Mouse (Mus musculus) thymus, adult 2 months (tissue): ENCODE measurements around the gene Aco2. TPM values are rescaled to one million over a fixed set of nuclear protein-coding genes. Genes with fewer than 3 reads are reported as not detected.
A peak's percentile ranks its signal among the peaks of the same experiment; 100 is the strongest.

ENCODE experiments used
- DNase-seq: peaks from one replicate; pipeline ENCODE4 v3.0.0; 2021
- H3K27ac ChIP-seq: fragments of 200-500 bp; 2 replicates; pipeline ENCODE4 v1.5.1; 2012; ENCODE audit warnings: low read length, control low read depth; ENCODE audit not compliant: control insufficient read depth, insufficient read depth
- H3K27me3 ChIP-seq: fragments of 200-500 bp; 2 replicates; pipeline ENCODE4 v1.6.1; 2012; ENCODE audit warnings: mild to moderate bottlenecking, low read length, moderate library complexity, mixed read lengths; ENCODE audit not compliant: control insufficient read depth, insufficient read depth
- H3K36me3 ChIP-seq: fragments of 200-500 bp; 2 replicates; pipeline ENCODE4 v1.6.1; 2012; ENCODE audit warnings: mild to moderate bottlenecking, low read length, moderate library complexity; ENCODE audit not compliant: control insufficient read depth, insufficient read depth
- H3K4me1 ChIP-seq: fragments of 200-500 bp; replicated peaks from 2 replicates; pipeline ENCODE4 v1.6.1; 2012; ENCODE audit warnings: low read length; ENCODE audit not compliant: control insufficient read depth, insufficient read depth
- H3K4me3 ChIP-seq: fragments of 200-500 bp; 2 replicates; pipeline ENCODE4 v1.5.1; 2012; ENCODE audit warnings: mild to moderate bottlenecking, low read length, control low read depth, moderate library complexity; ENCODE audit not compliant: control insufficient read depth, insufficient read depth
- CTCF ChIP-seq: fragments of 200-500 bp; IDR thresholded peaks from 2 replicates; pipeline ENCODE4 v1.5.1; 2012; ENCODE audit warnings: mild to moderate bottlenecking, control low read depth, low read length, moderate library complexity, borderline replicate concordance; ENCODE audit not compliant: control insufficient read depth, poor library complexity, insufficient read depth; ENCODE audit errors: extremely low read depth
- POLR2A ChIP-seq: fragments of 200-500 bp; IDR thresholded peaks from 2 replicates; pipeline ENCODE4 v1.6.1; 2012; ENCODE audit warnings: mild to moderate bottlenecking, low read length, control low read depth, moderate library complexity; ENCODE audit not compliant: control insufficient read depth, poor library complexity, insufficient read depth; ENCODE audit errors: extremely low read depth
- WGBS: fragments of 180-500 bp; shearing (Covaris S2); methylation state at CpG from one replicate; pipeline ENCODE4 v1.1.7; 2018; 5-methylcytosine and 5-hydroxymethylcytosine counted together
- polyA plus RNA-seq: library from polyadenylated mRNA; depleted of rRNA; stranded (reverse); fragments of >200 nt; gene quantifications from 2 replicates; pipeline ENCODE4 v1.2.3, GENCODE M21; 2012

The Aco2 gene
- polyA plus RNA-seq, 1 experiment: 377 TPM

DNA sequence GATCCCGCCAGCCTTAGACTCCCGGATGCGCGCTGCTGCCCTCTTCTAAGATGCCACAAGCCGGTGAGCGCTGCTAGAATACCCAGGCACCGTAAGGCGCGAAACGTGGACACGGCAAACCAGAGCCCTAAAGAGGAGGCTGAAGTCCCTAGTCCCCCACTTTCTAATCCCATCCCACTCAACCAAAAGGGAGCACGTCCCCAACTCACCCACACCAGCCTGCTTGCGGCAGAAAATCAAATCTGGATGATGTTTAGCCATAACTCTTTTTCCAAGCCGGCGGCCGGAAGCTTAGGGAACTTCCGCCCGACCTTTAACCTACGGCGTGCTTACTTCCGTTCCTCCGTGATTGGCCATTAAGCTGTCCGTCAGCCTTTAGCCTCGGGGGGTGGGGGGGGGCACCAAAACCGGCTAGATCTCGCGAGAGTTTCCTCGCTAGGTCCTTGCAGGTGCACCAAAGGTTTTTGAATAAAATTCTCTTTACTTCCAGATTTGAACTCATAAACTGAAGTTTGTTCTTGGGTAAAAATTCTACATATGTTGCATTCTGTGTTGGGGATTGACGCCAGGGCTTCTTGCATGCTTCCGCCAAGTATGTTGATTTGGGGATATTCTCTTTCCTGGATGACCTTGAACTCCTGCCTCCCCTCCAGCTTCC lies 376 bp upstream of the Aco2 start, which contains the start of gene Phf5a:
TSS of gene Phf5a (minus strand) at position 308 of the 658 bp plus-strand sequence.
- H3K27ac ChIP-seq: peak within 1 kb of the TSS; percentile 90
- under 1% methylated on average over 30 of the region's 30 CpGs for WGBS
- TF ChIP-seq CTCF: no peak
- TF ChIP-seq POLR2A: no peak
- peak; percentile 81 for DNase-seq
- H3K4me3 ChIP-seq: peak within 1 kb of the TSS; percentile 70
- no peaks in the 10 kb centered on the region for H3K27me3 ChIP-seq
- H3K4me1 ChIP-seq: peaks cover 9% of the 10 kb centered on the region; the same call in 1 of the 2 replicates
- H3K36me3 ChIP-seq: peaks cover 36% of the 10 kb centered on the region

DNA sequence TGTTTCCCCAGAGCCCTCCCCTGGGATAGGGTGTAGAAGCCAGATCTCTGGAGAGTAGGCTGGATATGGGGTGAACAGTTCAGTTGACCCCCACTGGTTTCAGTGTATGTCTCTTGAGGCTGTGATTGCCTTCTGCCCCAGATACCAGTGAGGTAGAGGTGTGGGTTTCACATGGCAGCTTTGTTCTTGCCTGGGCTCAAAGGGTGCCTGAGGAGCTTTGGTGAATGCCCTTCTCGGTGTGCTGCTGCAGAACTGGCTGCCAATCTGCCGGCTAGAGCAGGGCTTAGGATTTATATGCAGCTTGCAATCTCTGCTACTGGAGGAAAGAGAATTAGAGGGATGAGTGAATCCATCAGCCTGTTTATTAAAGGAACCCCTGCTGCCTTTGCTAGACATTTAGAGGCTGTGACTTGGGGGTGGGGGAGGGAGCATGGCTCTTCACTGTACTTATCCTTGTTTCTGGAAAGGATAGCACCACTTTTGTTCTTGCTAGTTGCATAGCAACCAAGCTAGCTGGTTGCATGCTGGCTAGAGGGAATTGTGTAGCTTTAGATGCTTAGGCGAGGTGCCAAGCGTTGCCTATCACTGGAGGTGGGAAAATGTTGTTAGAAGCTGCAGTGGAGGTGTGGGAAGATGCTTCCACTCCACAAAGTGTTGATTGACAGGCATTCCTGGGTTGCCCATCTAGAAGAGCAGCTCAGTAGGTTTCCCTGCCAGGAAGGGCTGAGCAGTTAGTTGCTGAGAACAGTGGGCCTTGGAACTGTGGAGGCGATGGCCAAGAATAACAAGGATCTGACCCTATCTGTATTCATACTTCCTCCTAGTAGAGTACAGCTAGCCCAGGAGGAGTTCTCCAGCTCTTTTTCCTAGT lies 7.7 kb downstream of the Aco2 start:
- H3K27me3 ChIP-seq: no peaks in the 10 kb centered on the region
- H3K4me3 ChIP-seq: no peak overlapping the region
- no peak for TF ChIP-seq CTCF
- no peak for TF ChIP-seq POLR2A
- DNase-seq: no peak
- peaks cover 6% of the 10 kb centered on the region; the same call in 1 of the 2 replicates for H3K4me1 ChIP-seq
- WGBS: 86% methylated on average over 5 of the region's 5 CpGs
- H3K36me3 ChIP-seq: no peaks in the 10 kb centered on the region
- H3K27ac ChIP-seq: no peak overlapping the region

DNA sequence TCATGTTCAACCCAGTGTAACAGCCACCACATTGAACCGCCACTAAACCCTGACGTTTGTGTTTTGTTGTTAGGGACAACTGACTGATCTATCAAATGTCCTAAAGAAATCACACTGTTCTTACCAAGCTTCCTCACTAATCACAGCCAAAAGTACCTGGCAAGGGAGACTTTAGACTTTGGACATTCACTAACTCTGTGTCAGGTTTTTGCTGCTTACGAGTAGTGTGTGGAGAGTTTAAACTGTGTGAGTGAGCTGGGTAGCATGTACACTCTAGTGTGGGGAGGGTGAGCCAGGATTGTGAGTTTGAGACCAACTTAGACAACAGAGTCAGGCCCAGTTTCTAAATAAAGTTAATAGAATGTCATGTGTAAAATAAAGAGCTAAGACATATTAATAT lies 10.2 kb downstream of the Aco2 start:
- Histone ChIP-seq H3K27ac (no peak overlapping the region), H3K27me3 (no peaks in the 10 kb centered on the region), H3K36me3 (no peaks in the 10 kb centered on the region), H3K4me3 (no peak overlapping the region), H3K4me1 (peaks cover 6% of the 10 kb centered on the region; the same call in 1 of the 2 replicates)
- WGBS: 91% methylated on average over 3 of the region's 3 CpGs
- DNase-seq: no peak
- no peak for TF ChIP-seq CTCF
- TF ChIP-seq POLR2A: no peak

DNA sequence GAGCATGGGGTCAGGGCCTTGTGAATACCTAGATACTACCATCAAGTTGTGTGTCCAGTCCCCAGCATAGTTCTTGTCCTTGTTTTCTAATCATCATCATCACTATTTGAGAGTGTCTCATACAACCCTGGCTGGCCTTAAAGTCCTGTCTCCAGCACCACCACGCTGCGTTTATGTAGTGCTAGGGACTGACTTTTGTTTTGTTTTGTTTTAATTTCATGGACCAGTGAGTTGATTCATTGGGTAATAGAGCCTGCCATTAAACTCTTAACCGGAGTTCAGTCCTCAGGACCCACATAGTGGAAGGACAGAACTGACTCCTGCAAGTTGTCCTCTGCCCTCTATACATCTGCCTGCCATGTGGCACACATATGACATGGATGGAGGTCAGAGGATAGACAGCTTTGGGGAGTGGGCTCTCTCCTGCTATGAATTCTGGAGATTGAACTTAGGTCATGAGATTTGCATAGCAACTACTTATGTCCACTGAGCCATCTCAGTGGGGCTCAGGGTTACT lies 13.4 kb downstream of the Aco2 start:
- Histone ChIP-seq H3K4me1 (peaks cover 3% of the 10 kb centered on the region; the same call in 1 of the 2 replicates), H3K36me3 (peaks cover 14% of the 10 kb centered on the region), H3K27ac (no peak overlapping the region), H3K4me3 (no peak overlapping the region), H3K27me3 (no peaks in the 10 kb centered on the region)
- WGBS: 94% methylated on average over 3 of the region's 3 CpGs
- TF ChIP-seq POLR2A: no peak
- no peak for TF ChIP-seq CTCF
- DNase-seq: no peak

DNA sequence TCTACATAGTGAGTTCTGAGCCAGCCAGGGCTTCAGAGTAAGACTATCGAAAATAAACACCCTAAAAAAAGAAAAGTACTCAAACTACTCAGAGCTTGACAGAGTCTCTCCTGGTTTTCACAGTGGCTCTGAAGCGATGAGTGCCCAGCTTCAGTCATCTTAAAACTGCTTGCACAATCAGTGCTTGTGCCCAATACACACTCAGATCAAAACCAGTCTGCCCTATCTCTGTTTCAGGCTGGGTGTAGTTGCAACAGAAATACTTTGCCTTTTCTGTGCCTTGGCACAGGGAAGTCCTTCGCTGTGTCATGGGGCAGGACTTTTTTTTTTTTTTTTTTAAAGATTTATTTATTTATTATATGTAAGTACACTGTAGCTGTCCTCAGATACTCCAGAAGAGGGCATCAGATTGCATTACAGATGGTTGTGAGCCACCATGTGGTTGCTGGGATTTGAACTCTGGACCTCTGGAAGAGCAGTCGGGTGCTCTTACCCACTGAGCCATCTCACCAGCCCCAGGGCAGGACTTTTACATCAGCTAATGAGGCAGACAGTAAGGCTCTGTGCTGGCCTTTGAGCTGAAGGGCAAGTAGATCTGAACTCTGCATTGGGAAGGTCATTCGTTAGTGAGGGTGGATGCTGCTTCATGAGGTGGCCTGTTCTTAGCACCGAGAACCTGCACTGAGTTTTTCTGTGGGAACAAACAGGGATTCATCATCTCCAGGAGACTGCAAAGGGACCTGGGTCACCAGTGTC lies 14.9 kb downstream of the Aco2 start:
- H3K4me1 ChIP-seq: no peaks in the 10 kb centered on the region
- DNase-seq: no peak
- 97% methylated on average over 6 of the region's 6 CpGs for WGBS
- no peak overlapping the region for H3K27ac ChIP-seq
- TF ChIP-seq POLR2A (no peak), CTCF (no peak)
- no peak overlapping the region for H3K4me3 ChIP-seq
- no peaks in the 10 kb centered on the region for H3K27me3 ChIP-seq
- peaks cover 21% of the 10 kb centered on the region for H3K36me3 ChIP-seq

DNA sequence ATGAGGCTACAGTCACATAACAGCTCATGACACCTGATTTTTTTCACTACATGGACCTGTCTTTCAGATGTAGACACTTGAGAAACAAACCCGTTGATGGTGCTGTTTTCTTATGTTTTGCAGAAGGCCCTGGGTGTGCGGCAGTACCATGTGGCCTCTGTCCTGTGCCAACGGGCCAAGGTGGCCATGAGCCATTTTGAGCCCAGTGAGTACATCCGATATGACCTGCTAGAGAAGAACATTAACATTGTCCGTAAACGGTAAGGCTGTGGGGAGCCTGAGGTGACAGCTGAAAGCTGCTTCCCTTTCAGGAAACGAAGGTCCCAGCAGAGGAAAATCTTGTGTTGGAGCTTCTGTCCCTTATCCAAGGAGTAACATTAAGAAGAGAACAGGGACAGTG lies 17.1 kb downstream of the Aco2 start:
- Histone ChIP-seq H3K27me3 (no peaks in the 10 kb centered on the region), H3K4me1 (no peaks in the 10 kb centered on the region), H3K27ac (no peak overlapping the region), H3K4me3 (no peak overlapping the region), H3K36me3 (peaks cover 21% of the 10 kb centered on the region)
- TF ChIP-seq CTCF (no peak), POLR2A (no peak)
- DNase-seq: no peak
- 96% methylated on average over 7 of the region's 7 CpGs for WGBS
